Mouse (Mus musculus): ENCODE results near the gene Ripor1.
A peak's percentile ranks its signal among the peaks of the same experiment; 100 is the strongest.

Gene Ripor1

GRCm38 (mm10) chr8:105606189-105607023 lies 1.4 kb downstream of the Ripor1 start:
- peak; percentile 79 to 87 for DNase-seq (ENCODE audit: low spot score in 2 of 2)

- DNase-seq (ENCODE audit: low spot score in 2 of 2): no peak
These were observed 2.0 kb downstream of the Ripor1 start for GRCm38 (mm10) chr8:105607062-105607461.

- peak; percentile 65 to 82 for DNase-seq (ENCODE audit: low spot score in 2 of 2)
These were observed 2.6 kb downstream of the Ripor1 start for GRCm38 (mm10) chr8:105607684-105608083.

GRCm38 (mm10) chr8:105609355-105609754 lies 4.3 kb downstream of the Ripor1 start:
- DNase-seq (ENCODE audit: low spot score in 2 of 2): no peak

- DNase-seq (ENCODE audit: low spot score in 2 of 2): no peak
These were observed 4.7 kb downstream of the Ripor1 start for GRCm38 (mm10) chr8:105609771-105610170.

- no peak for DNase-seq (ENCODE audit: low spot score in 2 of 2)
These were observed 6.8 kb downstream of the Ripor1 start for GRCm38 (mm10) chr8:105611836-105612235.

GRCm38 (mm10) chr8:105613037-105613436 lies 8.0 kb downstream of the Ripor1 start:
- DNase-seq (ENCODE audit: low spot score in 2 of 2): no peak

- DNase-seq (ENCODE audit: low spot score in 2 of 2): peak; percentile 77 to 82
These were observed 8.9 kb downstream of the Ripor1 start for GRCm38 (mm10) chr8:105613830-105614511.

GRCm38 (mm10) chr8:105615942-105616341 lies 10.9 kb downstream of the Ripor1 start:
- DNase-seq (ENCODE audit: low spot score in 2 of 2): no peak

GRCm38 (mm10) chr8:105617451-105618278 lies 12.6 kb downstream of the Ripor1 start:
- DNase-seq (ENCODE audit: low spot score in 2 of 2): peak in 1 of 2 experiments; percentile 37

GRCm38 (mm10) chr8:105618279-105618634 lies 13.2 kb downstream of the Ripor1 start:
- DNase-seq (ENCODE audit: low spot score in 2 of 2): no peak

GRCm38 (mm10) chr8:105618892-105619591 lies 14.0 kb downstream of the Ripor1 start:
- no peak for DNase-seq (ENCODE audit: low spot score in 2 of 2)

- no peak for DNase-seq (ENCODE audit: low spot score in 2 of 2)
These were observed 15.2 kb downstream of the Ripor1 start for GRCm38 (mm10) chr8:105620211-105620610.

GRCm38 (mm10) chr8:105620946-105621720 lies 16.1 kb downstream of the Ripor1 start:
- DNase-seq (ENCODE audit: low spot score in 2 of 2): no peak

- DNase-seq (ENCODE audit: low spot score in 2 of 2): no peak
These were observed 16.8 kb downstream of the Ripor1 start for GRCm38 (mm10) chr8:105621841-105622240.

- peak; percentile 94 to 99 for DNase-seq (ENCODE audit: low spot score in 2 of 2)
These were observed 17.4 kb downstream of the Ripor1 start for GRCm38 (mm10) chr8:105622421-105622920.

- peak; percentile 88 to 95 for DNase-seq (ENCODE audit: low spot score in 2 of 2)
These were observed 18.1 kb downstream of the Ripor1 start for GRCm38 (mm10) chr8:105623118-105623517.

GRCm38 (mm10) chr8:105623679-105624245 lies 18.7 kb downstream of the Ripor1 start:
- peak; percentile 35 to 36 for DNase-seq (ENCODE audit: low spot score in 2 of 2)

GRCm38 (mm10) chr8:105624401-105624800 lies 19.3 kb downstream of the Ripor1 start:
- peak; percentile 57 to 64 for DNase-seq (ENCODE audit: low spot score in 2 of 2)

GRCm38 (mm10) chr8:105624831-105625230 lies 19.8 kb downstream of the Ripor1 start:
- no peak for DNase-seq (ENCODE audit: low spot score in 2 of 2)
